Mouse (Mus musculus) intestine, embryonic 15.5 days (tissue): ENCODE results near the gene Sema3f. TPM values are rescaled to one million over a fixed set of nuclear protein-coding genes. Genes with fewer than 3 reads are reported as not detected.

Experiments used
- ATAC-seq: fragments of 200-750 bp; cut with Nextera tagmentation; 2 replicates; pipeline ENCODE4 v1.8.0; 2017; ENCODE audit warnings: moderate TSS enrichment, moderate library complexity
- H3K27ac ChIP-seq: fragments of 300-500 bp; sonication (generic); 2 replicates; pipeline ENCODE4 v1.5.1; 2015; ENCODE audit warnings: mild to moderate bottlenecking, inconsistent platforms
- H3K27me3 ChIP-seq: fragments of 300-500 bp; sonication (generic); replicated peaks from 2 replicates; pipeline ENCODE4 v1.6.1; 2015; ENCODE audit warnings: inconsistent platforms
- H3K36me3 ChIP-seq: fragments of 300-500 bp; sonication (generic); 2 replicates; pipeline ENCODE4 v1.6.1; 2015; ENCODE audit warnings: inconsistent platforms
- H3K4me1 ChIP-seq: fragments of 300-500 bp; sonication (generic); replicated peaks from 2 replicates; pipeline ENCODE4 v1.6.1; 2015; ENCODE audit warnings: inconsistent platforms
- H3K4me2 ChIP-seq: fragments of 300-500 bp; sonication (generic); replicated peaks from 2 replicates; pipeline ENCODE4 v1.6.1; 2015; ENCODE audit warnings: mild to moderate bottlenecking, inconsistent platforms
- H3K4me3 ChIP-seq: fragments of 300-500 bp; sonication (generic); replicated peaks from 2 replicates; pipeline ENCODE4 v1.5.1; 2015; ENCODE audit warnings: inconsistent platforms
- H3K9ac ChIP-seq: fragments of 300-500 bp; sonication (generic); 2 replicates; pipeline ENCODE4 v1.6.1; 2015; ENCODE audit warnings: inconsistent platforms
- H3K9me3 ChIP-seq: fragments of 300-500 bp; sonication (generic); 2 replicates; pipeline ENCODE4 v1.6.1; 2016; ENCODE audit warnings: inconsistent platforms
- WGBS: fragments of 180-500 bp; shearing (Covaris S2); methylation state at CpG from one replicate; pipeline ENCODE4 v1.1.7; 2015; 5-methylcytosine and 5-hydroxymethylcytosine counted together
- polyA plus RNA-seq: library from polyadenylated mRNA; unstranded; fragments of >200 nt; fragmentation: Nextera tagmentation; extraction: Ambion mirVana; gene quantifications from 2 replicates; pipeline ENCODE4 v1.2.1, GENCODE M21; 2015

Gene Sema3f
- polyA plus RNA-seq: 8.9 and 11.2 TPM in 2 replicates

- WGBS: 1% methylated on average over 73 of the region's 86 CpGs
- peak within 1 kb of the TSS; percentile 74 for H3K4me3 ChIP-seq
- peak; percentile 90 for ATAC-seq
- H3K4me1 ChIP-seq: peaks cover 48% of the 10 kb centered on the region
- peak within 1 kb of the TSS; percentile 96 for H3K4me2 ChIP-seq
- peak within 1 kb of the TSS; percentile 88 for H3K27ac ChIP-seq
- peak within 1 kb of the TSS; percentile 84 for H3K9ac ChIP-seq
- no peaks in the 10 kb centered on the region for H3K9me3 ChIP-seq
- H3K36me3 ChIP-seq: 0 out of 2 replicates have a peak, but pooled peaks cover 4% of the 10 kb centered on the region
- H3K27me3 ChIP-seq: no peaks in the 10 kb centered on the region
These were observed at the start of gene Sema3f for GRCm38 (mm10) chr9:107709697-107710483. Sema3f (minus strand) TSS chr9:107710475.

- Histone ChIP-seq H3K4me2 (no peak overlapping the region), H3K4me1 (no peaks in the 10 kb centered on the region), H3K27me3 (no peaks in the 10 kb centered on the region), H3K27ac (no peak overlapping the region), H3K4me3 (no peak overlapping the region), H3K36me3 (peaks cover 36% of the 10 kb centered on the region), H3K9me3 (no peaks in the 10 kb centered on the region), H3K9ac (no peak overlapping the region)
- WGBS: 92% methylated on average over 6 of the region's 6 CpGs
- no peak for ATAC-seq
These were observed 49.3 kb upstream of the Sema3f start for GRCm38 (mm10) chr9:107759593-107759992.

GRCm38 (mm10) chr9:107750378-107750777 lies 40.1 kb upstream of the Sema3f start:
- H3K4me2 ChIP-seq: no peak overlapping the region
- WGBS: 90% methylated on average over 5 of the region's 5 CpGs

GRCm38 (mm10) chr9:107748063-107748462 lies 37.8 kb upstream of the Sema3f start:
- WGBS: 95% methylated on average over 3 of the region's 3 CpGs
- no peaks in the 10 kb centered on the region for H3K9me3 ChIP-seq
- H3K4me3 ChIP-seq: no peak overlapping the region
- no peak overlapping the region for H3K4me2 ChIP-seq
- H3K4me1 ChIP-seq: no peaks in the 10 kb centered on the region
- H3K9ac ChIP-seq: no peak overlapping the region
- no peak overlapping the region for H3K27ac ChIP-seq
- peaks cover 85% of the 10 kb centered on the region for H3K36me3 ChIP-seq
- ATAC-seq: no peak
- no peaks in the 10 kb centered on the region for H3K27me3 ChIP-seq

More at GRCm38 (mm10) chr9:107750378-107750777, 40.1 kb upstream of the Sema3f start:
- Histone ChIP-seq H3K27me3 (no peaks in the 10 kb centered on the region), H3K4me3 (no peak overlapping the region), H3K9ac (no peak overlapping the region), H3K27ac (no peak overlapping the region), H3K36me3 (peaks cover 70% of the 10 kb centered on the region), H3K9me3 (no peaks in the 10 kb centered on the region), H3K4me1 (no peaks in the 10 kb centered on the region)
- ATAC-seq: no peak

GRCm38 (mm10) chr9:107747310-107747709 lies 37.0 kb upstream of the Sema3f start:
- Histone ChIP-seq H3K9ac (no peak overlapping the region), H3K4me1 (no peaks in the 10 kb centered on the region), H3K27me3 (no peaks in the 10 kb centered on the region), H3K27ac (no peak overlapping the region), H3K4me2 (no peak overlapping the region), H3K4me3 (no peak overlapping the region), H3K9me3 (no peaks in the 10 kb centered on the region), H3K36me3 (peaks cover 89% of the 10 kb centered on the region)
- WGBS: 86% methylated on average over 1 of the region's 1 CpGs
- no peak for ATAC-seq

GRCm38 (mm10) chr9:107746679-107747078 lies 36.4 kb upstream of the Sema3f start:
- H3K27ac ChIP-seq: no peak overlapping the region
- no peaks in the 10 kb centered on the region for H3K9me3 ChIP-seq
- WGBS: 98% methylated on average over 3 of the region's 3 CpGs
- no peak overlapping the region for H3K9ac ChIP-seq
- no peaks in the 10 kb centered on the region for H3K27me3 ChIP-seq
- H3K4me1 ChIP-seq: no peaks in the 10 kb centered on the region
- no peak overlapping the region for H3K4me3 ChIP-seq
- ATAC-seq: no peak
- H3K36me3 ChIP-seq: peaks cover 89% of the 10 kb centered on the region
- no peak overlapping the region for H3K4me2 ChIP-seq

- peaks cover 90% of the 10 kb centered on the region for H3K36me3 ChIP-seq
- H3K27me3 ChIP-seq: no peaks in the 10 kb centered on the region
- 90% methylated on average over 6 of the region's 6 CpGs for WGBS
- H3K4me2 ChIP-seq: no peak overlapping the region
- H3K9ac ChIP-seq: no peak overlapping the region
- H3K27ac ChIP-seq: no peak overlapping the region
- no peak overlapping the region for H3K4me3 ChIP-seq
- no peaks in the 10 kb centered on the region for H3K4me1 ChIP-seq
- H3K9me3 ChIP-seq: no peaks in the 10 kb centered on the region
- ATAC-seq: no peak
These were observed 33.8 kb upstream of the Sema3f start for GRCm38 (mm10) chr9:107744061-107744460.

GRCm38 (mm10) chr9:107738841-107739202 lies 28.5 kb upstream of the Sema3f start:
- Histone ChIP-seq H3K4me3 (no peak overlapping the region), H3K36me3 (peaks cover 45% of the 10 kb centered on the region), H3K9me3 (no peaks in the 10 kb centered on the region), H3K4me1 (peaks cover 28% of the 10 kb centered on the region), H3K27ac (no peak overlapping the region), H3K9ac (no peak overlapping the region), H3K4me2 (no peak overlapping the region), H3K27me3 (peaks cover 3% of the 10 kb centered on the region; the same call in 1 of the 2 replicates)
- WGBS: 48% methylated on average over 4 of the region's 4 CpGs
- peak; percentile 48 for ATAC-seq

GRCm38 (mm10) chr9:107738020-107738840 lies 28.0 kb upstream of the Sema3f start:
- H3K27ac ChIP-seq: no peak overlapping the region
- peaks cover 3% of the 10 kb centered on the region; the same call in 1 of the 2 replicates for H3K27me3 ChIP-seq
- no peaks in the 10 kb centered on the region for H3K9me3 ChIP-seq
- 19% methylated on average over 7 of the region's 7 CpGs for WGBS
- peak; percentile 71 for ATAC-seq
- H3K36me3 ChIP-seq: peaks cover 39% of the 10 kb centered on the region
- H3K4me1 ChIP-seq: peaks cover 28% of the 10 kb centered on the region
- no peak overlapping the region for H3K9ac ChIP-seq
- no peak overlapping the region for H3K4me2 ChIP-seq
- no peak overlapping the region for H3K4me3 ChIP-seq

- Histone ChIP-seq H3K27me3 (peaks cover 3% of the 10 kb centered on the region; the same call in 1 of the 2 replicates), H3K27ac (peak overlapping the region; percentile 9; the same call in 1 of the 2 replicates), H3K9ac (no peak overlapping the region), H3K4me2 (peak overlapping the region; percentile 38), H3K36me3 (peaks cover 19% of the 10 kb centered on the region), H3K4me1 (peaks cover 28% of the 10 kb centered on the region), H3K9me3 (no peaks in the 10 kb centered on the region), H3K4me3 (no peak overlapping the region)
- no peak for ATAC-seq
- 1% methylated on average over 7 of the region's 7 CpGs for WGBS
These were observed 25.9 kb upstream of the Sema3f start for GRCm38 (mm10) chr9:107736185-107736485.

GRCm38 (mm10) chr9:107735356-107736184 lies 25.3 kb upstream of the Sema3f start:
- H3K4me3 ChIP-seq: no peak overlapping the region
- peak overlapping the region; percentile 54 for H3K27ac ChIP-seq

GRCm38 (mm10) chr9:107734567-107734971 lies 24.3 kb upstream of the Sema3f start:
- 27% methylated on average over 7 of the region's 7 CpGs for WGBS
- Histone ChIP-seq H3K4me3 (no peak overlapping the region), H3K9ac (no peak overlapping the region), H3K27ac (peak overlapping the region; percentile 65), H3K4me2 (no peak overlapping the region), H3K36me3 (peaks cover 5% of the 10 kb centered on the region), H3K27me3 (peaks cover 3% of the 10 kb centered on the region; the same call in 1 of the 2 replicates), H3K4me1 (peaks cover 28% of the 10 kb centered on the region), H3K9me3 (no peaks in the 10 kb centered on the region)
- no peak for ATAC-seq

More at GRCm38 (mm10) chr9:107735356-107736184, 25.3 kb upstream of the Sema3f start:
- 15% methylated on average over 17 of the region's 17 CpGs for WGBS
- Histone ChIP-seq H3K4me2 (peak overlapping the region; percentile 38), H3K9ac (no peak overlapping the region; the same call in 1 of the 2 replicates), H3K36me3 (peaks cover 14% of the 10 kb centered on the region), H3K9me3 (no peaks in the 10 kb centered on the region), H3K27me3 (peaks cover 3% of the 10 kb centered on the region; the same call in 1 of the 2 replicates), H3K4me1 (peaks cover 28% of the 10 kb centered on the region)
- ATAC-seq: no peak
